Mouse (Mus musculus) c-Kit-positive CD71-positive TER-119-positive erythroid progenitor cells, embryonic 14.5 days (primary cell): ENCODE data around the gene Tmem266.

Experiments used
- DNase-seq: peaks from one replicate; pipeline ENCODE4 v3.0.0-alpha.2; 2013; ENCODE audit warnings: low spot score

Tmem266 gene

GRCm38 (mm10) chr9:55452906-55453305 lies 126.2 kb downstream of the Tmem266 start:
- DNase-seq: no peak

GRCm38 (mm10) chr9:55453366-55453765 lies 126.7 kb downstream of the Tmem266 start:
- no peak for DNase-seq

GRCm38 (mm10) chr9:55468397-55468796 lies 141.7 kb downstream of the Tmem266 start:
- no peak for DNase-seq

- DNase-seq: no peak
These were observed 149.4 kb downstream of the Tmem266 start for GRCm38 (mm10) chr9:55476084-55476483.

GRCm38 (mm10) chr9:55478699-55479098 lies 152.0 kb downstream of the Tmem266 start:
- DNase-seq: no peak

GRCm38 (mm10) chr9:55482116-55482515 lies 155.4 kb downstream of the Tmem266 start:
- no peak for DNase-seq
